Mouse (Mus musculus): ENCODE measurements around the gene Tcf25.
A peak's percentile ranks its signal among the peaks of the same experiment; 100 is the strongest.
"Not testable (repeated sequence)": the region's sequence is repeated elsewhere in the genome, so short reads cannot be mapped to it uniquely, and the experiment has no call there.

The Tcf25 gene

GRCm38 (mm10) chr8:123428939-123429721 lies 55.6 kb downstream of the Tcf25 start:
- peak; percentile 94 for DNase-seq (ENCODE audit: low spot score)

GRCm38 (mm10) chr8:123429722-123430013 lies 56.1 kb downstream of the Tcf25 start:
- peak; percentile 93 for DNase-seq (ENCODE audit: low spot score)

DNA sequence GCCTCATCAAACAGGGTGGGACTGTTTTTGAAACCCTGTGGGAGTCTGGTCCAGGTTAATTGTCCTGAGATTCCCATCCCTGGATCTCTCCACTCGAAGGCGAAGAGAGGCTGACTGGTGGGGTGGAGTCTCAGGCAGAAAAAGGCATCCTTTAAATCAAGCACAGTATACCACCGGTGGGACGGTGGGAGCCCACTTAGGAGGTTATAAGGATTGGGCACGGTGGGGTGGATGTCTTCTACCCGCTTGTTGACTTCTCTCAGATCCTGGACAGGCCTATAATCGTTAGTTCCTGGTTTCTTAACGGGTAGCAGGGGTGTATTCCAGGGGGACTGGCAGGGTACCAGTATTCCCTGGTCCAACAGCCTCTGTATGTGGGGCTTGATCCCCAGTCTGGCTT lies 57.4 kb downstream of the Tcf25 start:
- peak; percentile 90 for DNase-seq (ENCODE audit: low spot score)

- peak; percentile 95 for DNase-seq (ENCODE audit: low spot score)
These were observed 58.2 kb downstream of the Tcf25 start for GRCm38 (mm10) chr8:123431616-123432365.

- DNase-seq (ENCODE audit: low spot score), result no peak
These were observed 58.8 kb downstream of the Tcf25 start for GRCm38 (mm10) chr8:123432381-123432780.

DNA sequence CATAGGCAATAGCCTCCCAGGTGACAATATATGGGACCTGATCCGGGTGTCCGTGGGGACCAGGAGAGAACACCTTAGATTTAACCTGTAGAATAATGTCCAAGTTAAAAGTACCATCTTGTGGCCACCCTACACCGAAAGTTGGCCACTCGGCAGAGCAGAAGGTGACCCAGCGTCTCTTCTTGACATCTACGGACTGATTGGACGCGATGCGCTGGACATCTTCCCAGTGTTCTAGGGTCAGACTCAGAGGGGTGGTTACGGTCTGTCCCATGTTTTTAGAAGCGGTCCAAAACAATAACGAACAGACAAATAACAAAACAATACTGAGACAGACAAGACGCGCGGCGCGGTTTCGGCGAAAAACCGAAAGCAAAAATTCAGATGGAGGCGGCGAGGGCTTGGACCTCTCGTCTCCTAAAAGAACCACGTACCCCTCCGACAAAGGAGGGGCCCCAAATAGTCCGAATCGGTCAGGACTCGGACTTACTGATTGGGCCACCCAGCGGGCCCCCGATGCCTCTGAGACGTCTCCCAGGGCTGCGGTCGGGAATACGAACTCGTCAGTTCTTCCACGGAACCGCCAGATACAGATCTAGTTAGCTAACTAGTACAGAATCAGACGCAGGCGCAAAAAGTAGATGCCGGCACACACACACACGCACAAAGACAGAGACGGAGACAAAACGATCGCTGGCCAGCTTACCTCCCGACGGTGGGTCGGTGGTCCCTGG lies 59.9 kb downstream of the Tcf25 start:
- DNase-seq (ENCODE audit: low spot score), result peak; percentile 95

DNA sequence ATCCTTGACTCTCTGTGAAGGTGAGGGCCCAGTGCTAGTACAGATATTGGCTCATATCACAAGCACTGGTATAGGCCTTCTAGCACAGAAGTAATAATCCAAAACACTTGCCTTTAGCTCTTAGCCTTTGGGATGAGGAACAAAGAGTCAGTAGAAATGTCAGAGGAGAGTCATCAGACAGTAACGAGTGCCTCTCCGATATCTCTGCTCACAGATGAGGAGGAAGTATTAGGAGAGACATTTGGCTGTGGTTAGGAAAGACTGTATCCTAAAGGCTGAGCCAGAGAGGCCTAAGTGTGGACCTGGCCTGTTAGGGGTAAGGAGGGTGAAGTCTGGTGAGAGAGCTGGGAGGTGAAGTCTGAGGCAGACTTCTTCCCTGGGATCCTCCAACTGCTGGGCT lies 68.2 kb downstream of the Tcf25 start:
- DNase-seq (ENCODE audit: low spot score), result no peak

GRCm38 (mm10) chr8:123442351-123442750 lies 68.8 kb downstream of the Tcf25 start:
- DNase-seq (ENCODE audit: low spot score), result no peak

- DNase-seq (ENCODE audit: low spot score), result peak; percentile 98
These were observed 69.5 kb downstream of the Tcf25 start for GRCm38 (mm10) chr8:123442871-123443575.

DNA sequence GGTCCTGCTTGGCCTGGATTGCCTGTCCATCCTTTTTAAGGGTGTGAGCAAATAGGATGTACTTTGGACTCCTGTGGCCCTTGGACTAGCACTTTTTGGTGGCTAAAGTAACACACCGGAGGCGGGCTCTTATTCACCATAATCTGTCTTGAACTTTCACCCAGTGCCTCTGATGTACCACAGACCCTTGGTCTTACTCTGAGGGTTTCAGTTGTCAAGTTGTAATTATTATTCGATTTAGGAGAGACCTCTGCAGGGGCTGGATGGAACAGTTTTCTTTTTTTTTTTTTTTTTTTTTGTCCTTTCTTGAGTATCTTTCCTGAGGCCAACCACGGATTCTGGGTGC lies 70.0 kb downstream of the Tcf25 start:
- DNase-seq (ENCODE audit: low spot score), result peak; percentile 59

- no peak for DNase-seq (ENCODE audit: low spot score)
These were observed 70.6 kb downstream of the Tcf25 start for GRCm38 (mm10) chr8:123444131-123444530.

- DNase-seq (ENCODE audit: low spot score), result no peak
These were observed 72.4 kb downstream of the Tcf25 start for GRCm38 (mm10) chr8:123445981-123446380.

DNA sequence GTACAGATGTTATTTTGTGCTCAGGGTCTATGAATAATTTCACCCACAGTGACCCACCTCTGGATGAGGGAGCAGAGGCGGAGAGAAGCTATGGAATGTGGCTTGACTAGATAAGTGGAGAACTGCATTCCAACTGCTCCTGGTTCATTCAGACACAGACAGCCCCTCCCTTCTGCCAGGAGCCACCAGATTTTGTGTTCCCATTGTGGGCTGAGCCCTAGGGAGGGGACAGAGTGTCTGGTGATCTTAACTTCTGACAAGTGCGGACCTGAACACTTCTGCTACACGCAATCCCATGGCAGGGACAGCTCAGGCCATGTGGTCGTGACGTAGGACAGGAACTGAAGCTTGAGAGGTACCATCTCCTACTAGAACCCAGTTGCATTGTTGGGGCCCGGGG lies 73.2 kb downstream of the Tcf25 start:
- no peak for DNase-seq (ENCODE audit: low spot score)

GRCm38 (mm10) chr8:123450783-123451182 lies 77.2 kb downstream of the Tcf25 start:
- no peak for DNase-seq (ENCODE audit: low spot score)

DNA sequence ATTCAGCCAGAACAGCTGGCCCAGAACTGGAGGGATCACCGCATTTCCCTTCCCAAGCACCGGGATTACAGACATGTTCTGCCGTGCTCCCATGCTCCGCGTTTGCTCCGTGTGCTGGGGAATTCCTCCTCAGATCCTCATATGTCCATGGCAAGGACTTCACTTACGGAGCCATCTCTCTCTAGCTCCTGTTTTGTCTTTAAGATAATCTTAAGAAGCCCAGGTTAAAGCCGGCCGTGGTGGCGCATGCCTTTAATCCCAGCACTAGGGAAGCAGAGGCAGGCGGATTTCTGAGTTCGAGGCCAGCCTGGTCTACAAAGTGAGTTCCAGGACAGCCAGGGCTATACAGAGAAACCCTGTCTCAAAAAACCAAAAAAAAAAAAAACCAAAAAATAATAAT lies 78.2 kb downstream of the Tcf25 start:
- not testable (repeated sequence) for DNase-seq (ENCODE audit: low spot score)

DNA sequence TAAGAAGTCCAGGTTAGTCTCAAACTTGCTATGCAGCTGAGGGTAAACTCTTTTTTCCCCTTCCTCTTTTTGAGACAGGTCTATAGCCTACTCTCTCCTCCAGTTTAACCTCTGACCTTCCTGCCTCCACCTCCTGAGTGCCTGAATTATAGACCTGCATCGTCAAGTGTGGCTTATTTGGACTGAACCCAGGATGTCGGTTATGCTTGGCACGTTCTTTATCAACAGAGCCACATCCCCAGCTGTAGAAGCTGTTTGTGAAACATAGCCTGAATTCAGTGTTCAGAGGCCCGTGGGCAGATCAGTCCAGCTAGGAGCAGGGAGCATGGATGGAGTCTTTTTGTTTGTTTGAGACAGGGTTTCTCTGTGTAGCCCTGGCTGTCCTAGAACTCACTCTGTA lies 78.6 kb downstream of the Tcf25 start:
- DNase-seq (ENCODE audit: low spot score), result no peak

- DNase-seq (ENCODE audit: low spot score), result no peak
These were observed 79.7 kb downstream of the Tcf25 start for GRCm38 (mm10) chr8:123453291-123453690.
